Mouse (Mus musculus) midbrain, embryonic 15.5 days (tissue): ENCODE data around the gene Ano5. TPM values are rescaled to one million over a fixed set of nuclear protein-coding genes. Genes with fewer than 3 reads are reported as not detected.

Experiments used
- ATAC-seq: fragments of 200-750 bp; cut with Nextera tagmentation; replicated peaks from 2 replicates; pipeline ENCODE4 v1.8.0; 2017; ENCODE audit warnings: moderate TSS enrichment
- H3K27ac ChIP-seq: fragments of 300-500 bp; sonication (generic); 2 replicates; pipeline ENCODE4 v1.5.1; 2015; ENCODE audit warnings: mild to moderate bottlenecking, inconsistent platforms
- H3K27me3 ChIP-seq: fragments of 300-500 bp; sonication (generic); replicated peaks from 2 replicates; pipeline ENCODE4 v1.6.1; 2015; ENCODE audit warnings: inconsistent platforms
- H3K36me3 ChIP-seq: fragments of 300-500 bp; sonication (generic); replicated peaks from 2 replicates; pipeline ENCODE4 v1.6.1; 2015; ENCODE audit warnings: inconsistent platforms
- H3K4me1 ChIP-seq: fragments of 300-500 bp; sonication (generic); 2 replicates; pipeline ENCODE4 v1.6.1; 2015; ENCODE audit warnings: inconsistent platforms
- H3K4me2 ChIP-seq: fragments of 300-500 bp; sonication (generic); 2 replicates; pipeline ENCODE4 v1.6.1; 2015; ENCODE audit warnings: inconsistent platforms, mild to moderate bottlenecking, moderate library complexity
- H3K4me3 ChIP-seq: fragments of 300-500 bp; sonication (generic); 2 replicates; pipeline ENCODE4 v1.5.1; 2015; ENCODE audit warnings: mild to moderate bottlenecking, inconsistent platforms
- H3K9ac ChIP-seq: fragments of 300-500 bp; sonication (generic); 2 replicates; pipeline ENCODE4 v1.6.1; 2015; ENCODE audit warnings: mild to moderate bottlenecking, inconsistent platforms
- H3K9me3 ChIP-seq: fragments of 300-500 bp; sonication (generic); 2 replicates; pipeline ENCODE4 v1.6.1; 2016; ENCODE audit warnings: inconsistent platforms
- WGBS: fragments of 180-500 bp; shearing (Covaris S2); methylation state at CpG from one replicate; pipeline ENCODE4 v1.1.7; 2015; ENCODE audit warnings: mixed read lengths; 5-methylcytosine and 5-hydroxymethylcytosine counted together
- polyA plus RNA-seq: library from polyadenylated mRNA; unstranded; fragments of >200 nt; fragmentation: Nextera tagmentation; extraction: Ambion mirVana; gene quantifications from 2 replicates; pipeline ENCODE4 v1.2.1, GENCODE M21; 2015

Gene Ano5
- 1.2 and 1.6 TPM in 2 replicates for polyA plus RNA-seq

GRCm38 (mm10) chr7:51510671-51511651 lies at the start of gene Ano5:
Ano5 (plus strand) TSS chr7:51511029.
- peaks cover 4% of the 10 kb centered on the region; the same call in 1 of the 2 replicates for H3K4me1 ChIP-seq
- no peaks in the 10 kb centered on the region for H3K9me3 ChIP-seq
- H3K9ac ChIP-seq = peak within 1 kb of the TSS; percentile 66
- H3K36me3 ChIP-seq = no peaks in the 10 kb centered on the region
- H3K27ac ChIP-seq = peak within 1 kb of the TSS; percentile 52
- 2% methylated on average over 45 of the region's 45 CpGs for WGBS
- peak within 1 kb of the TSS; percentile 85 for H3K4me2 ChIP-seq
- ATAC-seq = peak; percentile 89
- peak within 1 kb of the TSS; percentile 59 for H3K4me3 ChIP-seq
- H3K27me3 ChIP-seq = no peaks in the 10 kb centered on the region; the same call in 1 of the 2 replicates

GRCm38 (mm10) chr7:51499396-51499795 lies 11.4 kb upstream of the Ano5 start:
- H3K36me3 ChIP-seq = no peaks in the 10 kb centered on the region
- no peak overlapping the region for H3K4me2 ChIP-seq
- no peaks in the 10 kb centered on the region for H3K4me1 ChIP-seq
- WGBS = 41% methylated on average over 2 of the region's 2 CpGs
- no peaks in the 10 kb centered on the region for H3K27me3 ChIP-seq
- no peak overlapping the region for H3K4me3 ChIP-seq
- H3K9ac ChIP-seq = no peak overlapping the region
- H3K27ac ChIP-seq = no peak overlapping the region
- ATAC-seq = no peak
- H3K9me3 ChIP-seq = no peaks in the 10 kb centered on the region

GRCm38 (mm10) chr7:51503940-51504339 lies 6.9 kb upstream of the Ano5 start:
- Histone ChIP-seq H3K9me3 (no peaks in the 10 kb centered on the region), H3K36me3 (no peaks in the 10 kb centered on the region), H3K27ac (no peak overlapping the region), H3K4me1 (no peaks in the 10 kb centered on the region), H3K4me2 (no peak overlapping the region), H3K27me3 (no peaks in the 10 kb centered on the region), H3K9ac (no peak overlapping the region), H3K4me3 (no peak overlapping the region)
- 49% methylated on average over 2 of the region's 2 CpGs for WGBS
- ATAC-seq = no peak

GRCm38 (mm10) chr7:51510147-51510546 lies 682 bp upstream of the Ano5 start:
- Histone ChIP-seq H3K27ac (no peak overlapping the region), H3K36me3 (no peaks in the 10 kb centered on the region), H3K4me1 (peaks cover 4% of the 10 kb centered on the region; the same call in 1 of the 2 replicates), H3K4me3 (no peak overlapping the region), H3K27me3 (no peaks in the 10 kb centered on the region; the same call in 1 of the 2 replicates), H3K9ac (no peak overlapping the region), H3K4me2 (peak overlapping the region; percentile 85; the same call in 1 of the 2 replicates), H3K9me3 (no peaks in the 10 kb centered on the region)
- no peak for ATAC-seq
- WGBS = 79% methylated on average over 7 of the region's 7 CpGs

- Histone ChIP-seq H3K9ac (no peak overlapping the region), H3K4me2 (no peak overlapping the region), H3K27me3 (no peaks in the 10 kb centered on the region), H3K27ac (no peak overlapping the region), H3K4me3 (no peak overlapping the region), H3K4me1 (no peaks in the 10 kb centered on the region), H3K36me3 (no peaks in the 10 kb centered on the region), H3K9me3 (no peaks in the 10 kb centered on the region)
- no peak for ATAC-seq
Measured at GRCm38 (mm10) chr7:51539344-51539743, 28.5 kb downstream of the Ano5 start.

GRCm38 (mm10) chr7:51540736-51541135 lies 29.9 kb downstream of the Ano5 start:
- H3K36me3 ChIP-seq = no peaks in the 10 kb centered on the region
- H3K4me1 ChIP-seq = no peaks in the 10 kb centered on the region
- H3K9me3 ChIP-seq = no peaks in the 10 kb centered on the region
- no peak overlapping the region for H3K4me2 ChIP-seq
- ATAC-seq = no peak
- no peak overlapping the region for H3K9ac ChIP-seq
- no peaks in the 10 kb centered on the region for H3K27me3 ChIP-seq
- WGBS = 65% methylated on average over 6 of the region's 6 CpGs
- H3K27ac ChIP-seq = no peak overlapping the region
- no peak overlapping the region for H3K4me3 ChIP-seq

GRCm38 (mm10) chr7:51600021-51600420 lies 89.2 kb downstream of the Ano5 start:
- Histone ChIP-seq H3K9me3 (no peaks in the 10 kb centered on the region), H3K4me2 (no peak overlapping the region), H3K9ac (no peak overlapping the region), H3K4me3 (no peak overlapping the region), H3K27ac (no peak overlapping the region), H3K36me3 (no peaks in the 10 kb centered on the region), H3K27me3 (no peaks in the 10 kb centered on the region), H3K4me1 (no peaks in the 10 kb centered on the region)
- no peak for ATAC-seq
- 90% methylated on average over 4 of the region's 4 CpGs for WGBS

GRCm38 (mm10) chr7:51603741-51604140 lies 92.9 kb downstream of the Ano5 start:
- WGBS = 91% methylated on average over 12 of the region's 12 CpGs
- Histone ChIP-seq H3K27me3 (no peaks in the 10 kb centered on the region), H3K9ac (no peak overlapping the region), H3K9me3 (no peaks in the 10 kb centered on the region), H3K4me1 (no peaks in the 10 kb centered on the region), H3K36me3 (no peaks in the 10 kb centered on the region), H3K27ac (no peak overlapping the region), H3K4me2 (no peak overlapping the region), H3K4me3 (no peak overlapping the region)
- no peak for ATAC-seq

- H3K9me3 ChIP-seq = no peaks in the 10 kb centered on the region
- no peaks in the 10 kb centered on the region for H3K36me3 ChIP-seq
- H3K9ac ChIP-seq = no peak overlapping the region
- H3K27me3 ChIP-seq = no peaks in the 10 kb centered on the region
- H3K4me3 ChIP-seq = no peak overlapping the region
- H3K4me2 ChIP-seq = no peak overlapping the region
- WGBS = 37% methylated on average over 5 of the region's 5 CpGs
- no peak for ATAC-seq
- H3K4me1 ChIP-seq = peaks cover 9% of the 10 kb centered on the region
- H3K27ac ChIP-seq = no peak overlapping the region
Measured at GRCm38 (mm10) chr7:51614404-51614803, 103.6 kb downstream of the Ano5 start.

GRCm38 (mm10) chr7:51617941-51618340 lies 107.1 kb downstream of the Ano5 start:
- H3K36me3 ChIP-seq = no peaks in the 10 kb centered on the region
- no peak for ATAC-seq
- H3K27ac ChIP-seq = peak overlapping the region; percentile 79

GRCm38 (mm10) chr7:51618412-51618811 lies 107.6 kb downstream of the Ano5 start:
- H3K9me3 ChIP-seq = no peaks in the 10 kb centered on the region
- H3K27me3 ChIP-seq = no peaks in the 10 kb centered on the region; the same call in 1 of the 2 replicates
- ATAC-seq = 0 out of 2 replicates have a peak, but pooled peaks have one; percentile 16
- peak overlapping the region; percentile 27; the same call in 1 of the 2 replicates for H3K4me2 ChIP-seq
- peak overlapping the region; percentile 65 for H3K27ac ChIP-seq
- WGBS = 16% methylated on average over 2 of the region's 2 CpGs
- H3K4me3 ChIP-seq = no peak overlapping the region
- peaks cover 10% of the 10 kb centered on the region for H3K4me1 ChIP-seq
- H3K36me3 ChIP-seq = no peaks in the 10 kb centered on the region
- H3K9ac ChIP-seq = no peak overlapping the region

More at GRCm38 (mm10) chr7:51617941-51618340, 107.1 kb downstream of the Ano5 start:
- H3K9me3 ChIP-seq = no peaks in the 10 kb centered on the region
- H3K27me3 ChIP-seq = no peaks in the 10 kb centered on the region; the same call in 1 of the 2 replicates
- peaks cover 10% of the 10 kb centered on the region for H3K4me1 ChIP-seq
- H3K4me3 ChIP-seq = no peak overlapping the region
- H3K9ac ChIP-seq = no peak overlapping the region
- peak overlapping the region; percentile 20; the same call in 1 of the 2 replicates for H3K4me2 ChIP-seq

GRCm38 (mm10) chr7:51619977-51620376 lies 109.1 kb downstream of the Ano5 start:
- Histone ChIP-seq H3K27ac (peak overlapping the region; percentile 60), H3K4me2 (peak overlapping the region; percentile 36), H3K9ac (no peak overlapping the region), H3K4me3 (no peak overlapping the region), H3K36me3 (no peaks in the 10 kb centered on the region), H3K4me1 (peaks cover 10% of the 10 kb centered on the region), H3K9me3 (no peaks in the 10 kb centered on the region), H3K27me3 (peaks cover 7% of the 10 kb centered on the region)
- 36% methylated on average over 1 of the region's 1 CpGs for WGBS
- no peak for ATAC-seq
